Mouse (Mus musculus): ENCODE results near the gene Timmdc1. TPM values are rescaled to one million over a fixed set of nuclear protein-coding genes. Genes with fewer than 3 reads are reported as not detected.

Timmdc1 gene
- 23.1 and 25.8 TPM in 2 replicates for polyA plus RNA-seq (2015; fragmentation: Nextera tagmentation; extraction: Ambion mirVana)

- H3K27me3 ChIP-seq (ENCODE audit: control insufficient read depth, insufficient read depth, low read length): no peaks in the 10 kb centered on the region
- H3K9ac ChIP-seq (ENCODE audit: low read length): peak within 1 kb of the TSS; percentile 98
- peaks cover 10% of the 10 kb centered on the region; the same call in 1 of the 2 replicates for H3K4me1 ChIP-seq (ENCODE audit: control insufficient read depth, insufficient read depth, low read length)
- peak within 1 kb of the TSS; percentile 63 for H3K4me2 ChIP-seq (ENCODE audit: low read depth, low read length)
- peak; percentile 96 for ATAC-seq (ENCODE audit: insufficient read depth, low FRiP score)
- H3K27ac ChIP-seq (ENCODE audit: low read length): peak within 1 kb of the TSS; percentile 99
- peak within 1 kb of the TSS; percentile 100 for H3K4me3 ChIP-seq (replicated peaks; ENCODE audit: low read length)
- H3K9me3 ChIP-seq (replicated peaks; ENCODE audit: control insufficient read depth, low read length): no peaks in the 10 kb centered on the region
- H3K36me3 ChIP-seq (ENCODE audit: control insufficient read depth, insufficient read depth, low read length): 0 out of 2 replicates have a peak, but pooled peaks cover 7% of the 10 kb centered on the region
- under 1% methylated on average over 73 of the region's 73 CpGs for WGBS
These were observed at the start of gene Timmdc1 for GRCm38 (mm10) chr16:38522129-38523084. Timmdc1 (minus strand) TSS chr16:38522663.

DNA sequence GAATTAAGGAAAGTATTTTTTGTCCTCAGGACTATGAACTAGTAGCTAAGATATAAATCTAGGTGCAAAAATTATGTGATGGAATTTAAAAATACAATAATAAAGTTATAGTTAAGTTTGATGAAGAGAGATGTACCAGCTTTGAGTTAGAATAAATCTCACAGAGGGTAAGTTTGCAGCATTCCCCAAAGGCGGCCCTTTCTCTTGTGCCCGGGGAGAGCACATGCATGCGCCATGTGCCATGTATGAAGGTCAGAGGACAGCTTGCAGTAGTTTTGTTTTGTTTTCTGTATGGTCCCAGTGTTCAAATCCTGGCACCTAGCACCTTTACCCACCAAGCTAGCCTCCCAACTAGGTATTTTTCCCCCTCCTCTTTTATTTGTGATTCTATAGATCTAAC lies 49.0 kb upstream of the Timmdc1 start:
- H3K9ac ChIP-seq (ENCODE audit: low read length): no peak overlapping the region
- no peak overlapping the region for H3K4me2 ChIP-seq (ENCODE audit: low read depth, low read length)
- no peak overlapping the region for H3K4me3 ChIP-seq (replicated peaks; ENCODE audit: low read length)
- WGBS: 97% methylated on average over 3 of the region's 3 CpGs
- no peak for ATAC-seq (ENCODE audit: insufficient read depth, low FRiP score)
- no peaks in the 10 kb centered on the region for H3K9me3 ChIP-seq (replicated peaks; ENCODE audit: control insufficient read depth, low read length)
- no peaks in the 10 kb centered on the region for H3K4me1 ChIP-seq (ENCODE audit: control insufficient read depth, insufficient read depth, low read length)
- H3K27ac ChIP-seq (ENCODE audit: low read length): no peak overlapping the region
- H3K27me3 ChIP-seq (ENCODE audit: control insufficient read depth, insufficient read depth, low read length): no peaks in the 10 kb centered on the region
- H3K36me3 ChIP-seq (ENCODE audit: control insufficient read depth, insufficient read depth, low read length): peaks cover 12% of the 10 kb centered on the region

DNA sequence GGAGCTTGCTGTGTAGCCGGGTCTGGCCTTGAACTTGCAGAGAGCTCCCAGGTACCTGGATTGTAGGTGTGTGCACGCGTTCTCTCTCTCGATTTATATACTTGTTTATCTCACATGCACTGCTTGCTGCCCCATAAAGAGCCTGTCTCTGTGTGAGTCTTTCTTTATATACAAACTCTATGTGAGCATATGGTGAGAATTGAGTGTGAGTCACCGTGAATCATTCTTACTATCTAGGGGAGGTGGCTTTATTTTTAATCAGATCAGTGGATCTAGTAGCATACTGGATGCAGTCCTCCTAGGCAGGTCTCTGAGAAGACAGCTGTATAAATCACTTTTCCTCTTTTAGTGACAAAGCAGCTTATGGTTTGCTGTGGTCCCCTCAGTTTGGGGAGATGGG lies 45.7 kb upstream of the Timmdc1 start:
- no peak for ATAC-seq (ENCODE audit: insufficient read depth, low FRiP score)
- H3K36me3 ChIP-seq (ENCODE audit: control insufficient read depth, insufficient read depth, low read length): peaks cover 11% of the 10 kb centered on the region
- no peaks in the 10 kb centered on the region for H3K9me3 ChIP-seq (replicated peaks; ENCODE audit: control insufficient read depth, low read length)
- no peak overlapping the region for H3K4me3 ChIP-seq (replicated peaks; ENCODE audit: low read length)
- peaks cover 7% of the 10 kb centered on the region; the same call in 1 of the 2 replicates for H3K4me1 ChIP-seq (ENCODE audit: control insufficient read depth, insufficient read depth, low read length)
- H3K27me3 ChIP-seq (ENCODE audit: control insufficient read depth, insufficient read depth, low read length): no peaks in the 10 kb centered on the region
- no peak overlapping the region for H3K9ac ChIP-seq (ENCODE audit: low read length)
- no peak overlapping the region for H3K4me2 ChIP-seq (ENCODE audit: low read depth, low read length)
- 91% methylated on average over 5 of the region's 5 CpGs for WGBS
- H3K27ac ChIP-seq (ENCODE audit: low read length): no peak overlapping the region

GRCm38 (mm10) chr16:38563516-38563915 lies 41.1 kb upstream of the Timmdc1 start:
- ATAC-seq (ENCODE audit: insufficient read depth, low FRiP score): no peak
- Histone ChIP-seq H3K4me3 (replicated peaks; ENCODE audit: low read length) (peak overlapping the region; percentile 74), H3K36me3 (ENCODE audit: control insufficient read depth, insufficient read depth, low read length) (0 out of 2 replicates have a peak, but pooled peaks cover 4% of the 10 kb centered on the region), H3K9ac (ENCODE audit: low read length) (peak overlapping the region; percentile 93), H3K27me3 (ENCODE audit: control insufficient read depth, insufficient read depth, low read length) (0 out of 2 replicates have a peak, but pooled peaks cover 5% of the 10 kb centered on the region), H3K9me3 (replicated peaks; ENCODE audit: control insufficient read depth, low read length) (no peaks in the 10 kb centered on the region), H3K4me1 (ENCODE audit: control insufficient read depth, insufficient read depth, low read length) (peaks cover 7% of the 10 kb centered on the region; the same call in 1 of the 2 replicates), H3K27ac (ENCODE audit: low read length) (no peak overlapping the region), H3K4me2 (ENCODE audit: low read depth, low read length) (peak overlapping the region; percentile 73)
- 25% methylated on average over 10 of the region's 10 CpGs for WGBS

GRCm38 (mm10) chr16:38562968-38563327 lies 40.5 kb upstream of the Timmdc1 start:
- Histone ChIP-seq H3K27me3 (ENCODE audit: control insufficient read depth, insufficient read depth, low read length) (0 out of 2 replicates have a peak, but pooled peaks cover 5% of the 10 kb centered on the region), H3K9ac (ENCODE audit: low read length) (peak overlapping the region; percentile 93), H3K4me3 (replicated peaks; ENCODE audit: low read length) (peak overlapping the region; percentile 74), H3K4me1 (ENCODE audit: control insufficient read depth, insufficient read depth, low read length) (peaks cover 7% of the 10 kb centered on the region; the same call in 1 of the 2 replicates), H3K9me3 (replicated peaks; ENCODE audit: control insufficient read depth, low read length) (no peaks in the 10 kb centered on the region), H3K36me3 (ENCODE audit: control insufficient read depth, insufficient read depth, low read length) (0 out of 2 replicates have a peak, but pooled peaks cover 4% of the 10 kb centered on the region), H3K4me2 (ENCODE audit: low read depth, low read length) (peak overlapping the region; percentile 73), H3K27ac (ENCODE audit: low read length) (peak overlapping the region; percentile 65)
- ATAC-seq (ENCODE audit: insufficient read depth, low FRiP score): peak; percentile 54; the same call in 1 of the 2 replicates
- under 1% methylated on average over 25 of the region's 25 CpGs for WGBS

DNA sequence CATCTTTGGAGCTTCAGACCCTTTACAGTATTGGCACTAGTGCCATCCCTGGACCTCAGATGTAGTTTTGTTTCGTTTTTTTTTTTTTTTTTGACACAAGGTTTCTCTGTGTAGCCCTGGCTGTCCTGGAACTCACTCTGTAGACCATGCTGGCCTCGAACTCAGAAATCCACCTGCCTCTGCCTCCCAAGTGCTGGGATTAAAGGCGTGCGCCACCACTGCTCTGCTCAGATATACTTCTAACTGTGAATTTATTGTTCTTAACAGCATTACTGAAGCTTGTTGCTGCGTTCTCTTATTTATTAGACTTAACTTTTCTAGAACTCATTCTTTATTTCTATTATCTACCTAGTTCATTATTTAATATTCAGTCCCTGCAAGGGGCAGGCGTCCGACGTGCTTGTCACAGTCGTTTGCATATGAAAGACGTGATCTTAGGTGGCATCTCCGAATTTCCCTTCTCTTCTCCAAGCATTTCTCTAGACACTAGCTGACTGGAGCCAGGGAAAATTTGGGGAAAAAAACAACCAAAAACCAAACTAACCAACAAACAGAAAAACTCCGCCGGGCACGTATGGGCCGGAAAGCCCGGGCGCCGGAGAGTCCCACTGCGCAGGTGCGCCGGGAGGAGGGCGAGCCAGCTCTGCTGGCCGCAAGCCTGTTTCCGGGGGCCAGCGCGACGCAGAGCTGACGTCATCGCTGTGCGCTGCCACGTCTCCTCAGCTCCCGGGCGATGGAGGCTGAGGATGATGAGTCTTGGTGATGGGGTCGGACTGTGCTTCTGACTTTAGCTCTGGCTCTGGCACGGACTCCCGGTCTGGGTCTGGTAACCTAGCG lies 39.9 kb upstream of the Timmdc1 start:
- H3K9me3 ChIP-seq (replicated peaks; ENCODE audit: control insufficient read depth, low read length): no peaks in the 10 kb centered on the region
- peak overlapping the region; percentile 93 for H3K9ac ChIP-seq (ENCODE audit: low read length)
- peak; percentile 95 for ATAC-seq (ENCODE audit: insufficient read depth, low FRiP score)
- H3K4me2 ChIP-seq (ENCODE audit: low read depth, low read length): peak overlapping the region; percentile 73
- 0 out of 2 replicates have a peak, but pooled peaks cover 5% of the 10 kb centered on the region for H3K27me3 ChIP-seq (ENCODE audit: control insufficient read depth, insufficient read depth, low read length)
- peak overlapping the region; percentile 74 for H3K4me3 ChIP-seq (replicated peaks; ENCODE audit: low read length)
- H3K36me3 ChIP-seq (ENCODE audit: control insufficient read depth, insufficient read depth, low read length): 0 out of 2 replicates have a peak, but pooled peaks cover 4% of the 10 kb centered on the region
- 6% methylated on average over 37 of the region's 37 CpGs for WGBS
- peak overlapping the region; percentile 70 for H3K27ac ChIP-seq (ENCODE audit: low read length)
- H3K4me1 ChIP-seq (ENCODE audit: control insufficient read depth, insufficient read depth, low read length): peaks cover 7% of the 10 kb centered on the region; the same call in 1 of the 2 replicates

GRCm38 (mm10) chr16:38558221-38558748 lies 35.8 kb upstream of the Timmdc1 start, which contains the start of gene Tmem39a:
Tmem39a (plus strand) TSS chr16:38558698.
- ATAC-seq (ENCODE audit: insufficient read depth, low FRiP score): no peak
- H3K27me3 ChIP-seq (ENCODE audit: control insufficient read depth, insufficient read depth, low read length): 0 out of 2 replicates have a peak, but pooled peaks cover 5% of the 10 kb centered on the region
- H3K36me3 ChIP-seq (ENCODE audit: control insufficient read depth, insufficient read depth, low read length): no peaks in the 10 kb centered on the region
- no peak within 1 kb of the TSS for H3K9ac ChIP-seq (ENCODE audit: low read length)
- no peak within 1 kb of the TSS for H3K27ac ChIP-seq (ENCODE audit: low read length)
- H3K4me2 ChIP-seq (ENCODE audit: low read depth, low read length): no peak within 1 kb of the TSS
- 74% methylated on average over 3 of the region's 3 CpGs for WGBS
- no peak within 1 kb of the TSS for H3K4me3 ChIP-seq (replicated peaks; ENCODE audit: low read length)
- H3K4me1 ChIP-seq (ENCODE audit: control insufficient read depth, insufficient read depth, low read length): no peaks in the 10 kb centered on the region
- H3K9me3 ChIP-seq (replicated peaks; ENCODE audit: control insufficient read depth, low read length): no peaks in the 10 kb centered on the region

GRCm38 (mm10) chr16:38555988-38556387 lies 33.5 kb upstream of the Timmdc1 start:
- Histone ChIP-seq H3K4me1 (ENCODE audit: control insufficient read depth, insufficient read depth, low read length) (no peaks in the 10 kb centered on the region), H3K9ac (ENCODE audit: low read length) (no peak overlapping the region), H3K36me3 (ENCODE audit: control insufficient read depth, insufficient read depth, low read length) (no peaks in the 10 kb centered on the region), H3K27me3 (ENCODE audit: control insufficient read depth, insufficient read depth, low read length) (0 out of 2 replicates have a peak, but pooled peaks cover 5% of the 10 kb centered on the region), H3K27ac (ENCODE audit: low read length) (no peak overlapping the region), H3K4me3 (replicated peaks; ENCODE audit: low read length) (no peak overlapping the region), H3K9me3 (replicated peaks; ENCODE audit: control insufficient read depth, low read length) (no peaks in the 10 kb centered on the region), H3K4me2 (ENCODE audit: low read depth, low read length) (no peak overlapping the region)
- no peak for ATAC-seq (ENCODE audit: insufficient read depth, low FRiP score)
- WGBS: 85% methylated on average over 3 of the region's 3 CpGs
